Mouse (Mus musculus) thymus, adult 2 months (tissue): ENCODE results near the gene Gm20388.

Experiments
- CTCF ChIP-seq: fragments of 200-500 bp; IDR thresholded peaks from 2 replicates; pipeline ENCODE4 v1.5.1; 2012; ENCODE audit warnings: mild to moderate bottlenecking, control low read depth, low read length, moderate library complexity, borderline replicate concordance; ENCODE audit not compliant: control insufficient read depth, poor library complexity, insufficient read depth; ENCODE audit errors: extremely low read depth
- POLR2A ChIP-seq: fragments of 200-500 bp; IDR thresholded peaks from 2 replicates; pipeline ENCODE4 v1.6.1; 2012; ENCODE audit warnings: mild to moderate bottlenecking, low read length, control low read depth, moderate library complexity; ENCODE audit not compliant: control insufficient read depth, poor library complexity, insufficient read depth; ENCODE audit errors: extremely low read depth

GRCm38 (mm10) chr8:122276308-122276707 lies 2365.7 kb downstream of the Gm20388 start:
- TF ChIP-seq CTCF (no peak), POLR2A (no peak)
